9 mouse cellular contexts compared by ENCODE assay signal in genomic region chr5:139371118-139371517, GRCm38 (mm10). TPM values are rescaled to one million over a fixed set of nuclear protein-coding genes. Genes with fewer than 3 reads are reported as not detected.
DNase-seq lines count a peak whose midpoint lies in the region; ATAC-seq and TF ChIP-seq lines count a peak whose summit lies in the region.
"Had no signal": no experiment of that assay in that cellular context is flagged by ENCODE, and none has a peak within 500 bp of the region (broad histone marks: within the 10 kb centered on the region; RNA-seq: fewer than 3 reads in every experiment).

No protein-coding gene starts in this region.

- no peak for DNase-seq in kidney, adult 8-10 months
- DNase-seq in embryonic facial prominence, embryonic 10.5 days (ENCODE audit: low spot score): no peak
- DNase-seq in hindbrain, postnatal 0 days (ENCODE audit: low spot score): no peak
- DNase-seq in thymus, postnatal 36 days: no peak
- no peak for DNase-seq in frontal cortex, postnatal 10 days (ENCODE audit: low spot score in 2 of 2)
- DNase-seq in adrenal gland, adult (ENCODE audit: inconsistent age in 2 of 2, low spot score in 1 of 2): no peak

- no peaks in the 10 kb centered on the region for H3K9me3 ChIP-seq in kidney, embryonic 16.5 days (ENCODE audit: low read length)
- no peaks in the 10 kb centered on the region for H3K9me3 ChIP-seq in embryonic facial prominence, embryonic 10.5 days
- H3K9me3 ChIP-seq in hindbrain, postnatal 0 days (ENCODE audit: low read length): no peaks in the 10 kb centered on the region
- H3K9me3 ChIP-seq in midbrain, embryonic 15.5 days: no peaks in the 10 kb centered on the region

- H3K4me2 ChIP-seq in kidney, embryonic 16.5 days (replicated peaks; ENCODE audit: low read depth, low read length): peak overlapping the region; percentile 74
- H3K4me2 ChIP-seq in hindbrain, postnatal 0 days (ENCODE audit: low read depth, low read length): peak overlapping the region; percentile 94
- H3K4me2 ChIP-seq in midbrain, embryonic 15.5 days: peak overlapping the region; percentile 70

- 51% methylated on average over 5 of the region's 5 CpGs for WGBS in kidney, embryonic 16.5 days
- WGBS in embryonic facial prominence, embryonic 10.5 days: 67% methylated on average over 5 of the region's 5 CpGs
- WGBS in hindbrain, postnatal 0 days: 60% methylated on average over 5 of the region's 5 CpGs
- 55% methylated on average over 5 of the region's 5 CpGs for WGBS in midbrain, embryonic 15.5 days

- H3K36me3 ChIP-seq in kidney, embryonic 16.5 days (ENCODE audit: insufficient read depth, low read length): no peaks in the 10 kb centered on the region
- H3K36me3 ChIP-seq in embryonic facial prominence, embryonic 10.5 days (replicated peaks): no peaks in the 10 kb centered on the region
- no peaks in the 10 kb centered on the region for H3K36me3 ChIP-seq in hindbrain, postnatal 0 days (ENCODE audit: insufficient read depth, low read length)
- H3K36me3 ChIP-seq in midbrain, embryonic 15.5 days (replicated peaks): no peaks in the 10 kb centered on the region

- no peak overlapping the region for H3K27ac ChIP-seq in kidney, embryonic 16.5 days (ENCODE audit: low read length)
- H3K27ac ChIP-seq in embryonic facial prominence, embryonic 10.5 days (replicated peaks): peak overlapping the region; percentile 95
- peak overlapping the region; percentile 91; the same call in 1 of the 2 replicates for H3K27ac ChIP-seq in hindbrain, postnatal 0 days
- no peak overlapping the region for H3K27ac ChIP-seq in midbrain, embryonic 15.5 days

- H3K9ac ChIP-seq in kidney, embryonic 16.5 days (replicated peaks; ENCODE audit: low read length): peak overlapping the region; percentile 91
- H3K9ac ChIP-seq in hindbrain, postnatal 0 days (replicated peaks; ENCODE audit: low read length): peak overlapping the region; percentile 89; the same call in 1 of the 2 replicates
- peak overlapping the region; percentile 83; the same call in 1 of the 2 replicates for H3K9ac ChIP-seq in midbrain, embryonic 15.5 days

- no peaks in the 10 kb centered on the region for H3K27me3 ChIP-seq in kidney, embryonic 16.5 days (ENCODE audit: insufficient read depth, low read length)
- H3K27me3 ChIP-seq in embryonic facial prominence, embryonic 10.5 days (replicated peaks; ENCODE audit: low read depth, poor library complexity, severe bottlenecking): no peaks in the 10 kb centered on the region
- no peaks in the 10 kb centered on the region for H3K27me3 ChIP-seq in hindbrain, postnatal 0 days (ENCODE audit: insufficient read depth, low read length)
- H3K27me3 ChIP-seq in midbrain, embryonic 15.5 days (replicated peaks): no peaks in the 10 kb centered on the region

- H3K4me1 ChIP-seq in kidney, embryonic 16.5 days (ENCODE audit: insufficient read depth, low read length): peaks cover 41% of the 10 kb centered on the region
- peaks cover 46% of the 10 kb centered on the region for H3K4me1 ChIP-seq in embryonic facial prominence, embryonic 10.5 days
- H3K4me1 ChIP-seq in hindbrain, postnatal 0 days (ENCODE audit: insufficient read depth, low read length): peaks cover 16% of the 10 kb centered on the region
- H3K4me1 ChIP-seq in midbrain, embryonic 15.5 days: peaks cover 16% of the 10 kb centered on the region

- no peak for ATAC-seq in kidney, embryonic 16.5 days (ENCODE audit: low FRiP score, low TSS enrichment)
- no peak for ATAC-seq in hindbrain, postnatal 0 days
- no peak for ATAC-seq in midbrain, embryonic 15.5 days (replicated peaks)

- TF ChIP-seq CTCF in hindbrain, postnatal 0 days (IDR thresholded peaks at IDR 0.05; ENCODE audit: low read depth): no peak

- H3K4me3 ChIP-seq in kidney, embryonic 16.5 days (ENCODE audit: low read length): peak overlapping the region; percentile 51
- H3K4me3 ChIP-seq in embryonic facial prominence, embryonic 10.5 days: peak overlapping the region; percentile 71; the same call in 1 of the 2 replicates
- peak overlapping the region; percentile 70 for H3K4me3 ChIP-seq in hindbrain, postnatal 0 days (ENCODE audit: low read length)
- peak overlapping the region; percentile 64; the same call in 1 of the 2 replicates for H3K4me3 ChIP-seq in midbrain, embryonic 15.5 days

RNA-seq across cellular contexts. Expression of gene Gpr146, which starts 6.4 kb away (rescaled TPM):
- polyA plus RNA-seq in kidney, embryonic 16.5 days (2015; fragmentation: Nextera tagmentation; extraction: Ambion mirVana): 6.6 and 6.7 TPM in 2 replicates
- 1.7 and 2.5 TPM in 2 replicates for polyA plus RNA-seq in embryonic facial prominence, embryonic 10.5 days (2016; fragmentation: Nextera tagmentation; extraction: Ambion mirVana)
- 8.1 and 10.1 TPM in 2 replicates for total RNA-seq in hindbrain, postnatal 0 days (2014; rRNA removed)
- polyA plus RNA-seq in hindbrain, postnatal 0 days (2015; fragmentation: Nextera tagmentation; extraction: Ambion mirVana): 3.7 and 4.4 TPM in 2 replicates
- 2.5 and 2.7 TPM in 2 replicates for polyA plus RNA-seq in midbrain, embryonic 15.5 days (2015; fragmentation: Nextera tagmentation; extraction: Ambion mirVana)

RNA-seq across cellular contexts. Expression of gene Cyp2w1, which starts 18.7 kb away (rescaled TPM):
- polyA plus RNA-seq in kidney, embryonic 16.5 days (2015; fragmentation: Nextera tagmentation; extraction: Ambion mirVana): not detected in 2 replicates
- not detected in 2 replicates for polyA plus RNA-seq in embryonic facial prominence, embryonic 10.5 days (2016; fragmentation: Nextera tagmentation; extraction: Ambion mirVana)
- not detected in 2 replicates for total RNA-seq in hindbrain, postnatal 0 days (2014; rRNA removed)
- polyA plus RNA-seq in hindbrain, postnatal 0 days (2015; fragmentation: Nextera tagmentation; extraction: Ambion mirVana): not detected in 2 replicates
- 0.46 TPM in 1 of 2 replicates, not detected in the other for polyA plus RNA-seq in midbrain, embryonic 15.5 days (2015; fragmentation: Nextera tagmentation; extraction: Ambion mirVana)
- total RNA-seq: left cerebral cortex, postnatal 25 days had no signal

RNA-seq across cellular contexts. Expression of gene Cox19, which starts 19.9 kb away (rescaled TPM):
- polyA plus RNA-seq in kidney, embryonic 16.5 days (2015; fragmentation: Nextera tagmentation; extraction: Ambion mirVana): 99.3 and 104 TPM in 2 replicates
- 116 and 122 TPM in 2 replicates for polyA plus RNA-seq in embryonic facial prominence, embryonic 10.5 days (2016; fragmentation: Nextera tagmentation; extraction: Ambion mirVana)
- total RNA-seq in hindbrain, postnatal 0 days (2014; rRNA removed): 93.7 and 106 TPM in 2 replicates
- polyA plus RNA-seq in hindbrain, postnatal 0 days (2015; fragmentation: Nextera tagmentation; extraction: Ambion mirVana): 86.3 and 91.0 TPM in 2 replicates
- 106 and 108 TPM in 2 replicates for polyA plus RNA-seq in midbrain, embryonic 15.5 days (2015; fragmentation: Nextera tagmentation; extraction: Ambion mirVana)

RNA-seq across cellular contexts. Expression of gene C130050O18Rik, which starts 34.0 kb away (rescaled TPM):
- 0.60 and 0.92 TPM in 2 replicates for polyA plus RNA-seq in kidney, embryonic 16.5 days (2015; fragmentation: Nextera tagmentation; extraction: Ambion mirVana)
- polyA plus RNA-seq in embryonic facial prominence, embryonic 10.5 days (2016; fragmentation: Nextera tagmentation; extraction: Ambion mirVana): 0.16 and 0.26 TPM in 2 replicates
- 1.1 TPM in 1 of 2 replicates, not detected in the other for total RNA-seq in hindbrain, postnatal 0 days (2014; rRNA removed)
- polyA plus RNA-seq in hindbrain, postnatal 0 days (2015; fragmentation: Nextera tagmentation; extraction: Ambion mirVana): 0.34 TPM in 1 of 2 replicates, not detected in the other
- 0.18 and 0.33 TPM in 2 replicates for polyA plus RNA-seq in midbrain, embryonic 15.5 days (2015; fragmentation: Nextera tagmentation; extraction: Ambion mirVana)

RNA-seq across cellular contexts. Expression of gene Adap1, which starts 45.7 kb away (rescaled TPM):
- 1.1 and 1.7 TPM in 2 replicates for polyA plus RNA-seq in kidney, embryonic 16.5 days (2015; fragmentation: Nextera tagmentation; extraction: Ambion mirVana)
- polyA plus RNA-seq in embryonic facial prominence, embryonic 10.5 days (2016; fragmentation: Nextera tagmentation; extraction: Ambion mirVana): 0.51 and 0.54 TPM in 2 replicates
- total RNA-seq in hindbrain, postnatal 0 days (2014; rRNA removed): 241 and 242 TPM in 2 replicates
- 123 and 128 TPM in 2 replicates for polyA plus RNA-seq in hindbrain, postnatal 0 days (2015; fragmentation: Nextera tagmentation; extraction: Ambion mirVana)
- 115 and 118 TPM in 2 replicates for polyA plus RNA-seq in midbrain, embryonic 15.5 days (2015; fragmentation: Nextera tagmentation; extraction: Ambion mirVana)

Comparison
In these comparisons a context has a peak if more than half of its experiments do, and no peak if none do; other contexts are left out.
1. H3K27ac ChIP-seq: peak in embryonic facial prominence, embryonic 10.5 days (single experiment) and hindbrain, postnatal 0 days (single experiment); none in kidney, embryonic 16.5 days (single experiment) and midbrain, embryonic 15.5 days (single experiment).
2. Peak in every context shown above with its lines, with median percentiles within 50 percentile points of each other: H3K4me2 ChIP-seq, H3K4me3 ChIP-seq and H3K9ac ChIP-seq.